Mouse (Mus musculus) lung, postnatal 0 days (tissue): ENCODE data around the gene Rnf26.

ENCODE experiments used
- CTCF ChIP-seq: IDR thresholded peaks from 2 replicates; pipeline ENCODE4 v1.5.1; 2016; ENCODE audit warnings: antibody characterized with exemption, mild to moderate bottlenecking
- EP300 ChIP-seq: IDR thresholded peaks from 2 replicates; pipeline ENCODE4 v1.6.1; 2016; ENCODE audit warnings: antibody characterized with exemption, mild to moderate bottlenecking, control low read depth

DNA sequence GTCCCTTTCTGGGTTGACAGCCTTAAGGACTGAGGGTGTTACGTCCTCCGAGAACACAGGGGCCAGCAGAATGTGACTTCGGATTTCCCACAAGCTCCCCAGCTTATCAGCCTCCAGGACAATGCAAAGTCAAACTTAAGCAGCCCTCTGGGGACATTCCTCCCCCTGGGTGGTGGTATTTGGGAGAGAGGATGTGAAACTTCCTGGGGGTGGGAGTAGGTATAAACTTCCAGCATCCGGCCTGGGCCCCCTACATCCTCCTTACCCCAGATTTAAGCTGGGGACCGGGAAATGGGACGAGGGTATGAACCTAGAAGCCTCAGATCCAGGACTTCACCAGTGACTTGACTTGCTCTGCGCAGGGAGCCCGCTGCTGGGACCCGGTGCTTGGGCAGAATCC is 16.3 kb upstream of the Rnf26 start:
- TF ChIP-seq EP300 = peak; percentile 63
- TF ChIP-seq CTCF = no peak
